Mouse (Mus musculus): ENCODE data around the gene Slc25a44.

Gene Slc25a44

DNA sequence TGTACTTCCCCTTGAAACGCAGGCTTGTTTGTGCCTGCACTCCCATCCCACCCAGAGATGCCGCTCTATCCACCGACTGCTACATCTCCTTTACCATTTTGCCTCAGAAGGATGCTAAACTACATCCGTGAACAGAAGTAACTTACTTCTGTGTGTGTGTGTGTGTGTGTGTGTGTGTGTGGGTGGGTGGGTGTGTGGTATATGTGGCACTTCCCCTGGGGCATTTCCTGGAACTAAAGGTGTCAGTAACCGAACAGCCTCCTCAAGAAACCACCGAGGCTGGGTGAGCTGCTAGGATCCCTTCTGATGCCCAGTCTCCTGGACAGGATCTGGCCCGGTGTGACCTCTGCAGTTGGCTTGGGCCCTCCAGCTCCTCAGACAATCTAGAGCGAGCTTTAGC, 29.0 kb upstream of the Slc25a44 start:
- Histone ChIP-seq H3K36me3 (ENCODE audit: insufficient read depth, low read length) (no peaks in the 10 kb centered on the region), H3K4me3 (replicated peaks; ENCODE audit: low read length) (no peak overlapping the region), H3K9me3 (ENCODE audit: low read length) (no peaks in the 10 kb centered on the region), H3K4me1 (replicated peaks; ENCODE audit: low read depth, low read length) (peaks cover 61% of the 10 kb centered on the region), H3K27me3 (ENCODE audit: insufficient read depth, low read length) (peaks cover 83% of the 10 kb centered on the region)
- TF ChIP-seq NANOG (IDR thresholded peaks at IDR 0.05; ENCODE audit: borderline replicate concordance, low read length) (no peak), POU5F1 (IDR thresholded peaks at IDR 0.05; ENCODE audit: borderline replicate concordance, low read length) (no peak), CTCF (conservative IDR thresholded peaks at IDR 0.05; ENCODE audit: low read length) (no peak)

DNA sequence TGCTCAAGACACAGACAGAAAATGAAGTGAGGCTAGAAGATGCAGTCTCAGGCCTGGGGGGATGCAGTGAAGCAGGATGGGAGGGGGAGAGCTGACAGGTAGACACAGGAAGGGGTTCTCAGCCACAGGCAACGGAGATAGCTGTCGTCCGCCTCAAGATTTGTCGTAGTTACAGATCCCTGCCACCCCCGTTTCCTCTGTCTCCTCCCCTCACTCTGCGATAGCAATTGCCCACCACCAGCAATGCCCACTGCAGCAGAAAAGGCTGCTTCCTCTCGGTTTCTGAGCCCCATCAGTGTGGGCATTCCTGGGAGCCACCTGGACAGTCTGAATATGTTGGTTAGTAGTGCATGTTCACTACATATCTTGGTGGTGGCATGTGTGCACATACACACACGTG, 28.4 kb upstream of the Slc25a44 start:
- no peaks in the 10 kb centered on the region for H3K9me3 ChIP-seq (ENCODE audit: low read length)
- no peaks in the 10 kb centered on the region for H3K36me3 ChIP-seq (ENCODE audit: insufficient read depth, low read length)
- TF ChIP-seq POU5F1 (IDR thresholded peaks at IDR 0.05; ENCODE audit: borderline replicate concordance, low read length) (no peak), NANOG (IDR thresholded peaks at IDR 0.05; ENCODE audit: borderline replicate concordance, low read length) (no peak), CTCF (conservative IDR thresholded peaks at IDR 0.05; ENCODE audit: low read length) (no peak)
- H3K4me3 ChIP-seq (replicated peaks; ENCODE audit: low read length), result no peak overlapping the region
- peaks cover 58% of the 10 kb centered on the region for H3K4me1 ChIP-seq (replicated peaks; ENCODE audit: low read depth, low read length)
- H3K27me3 ChIP-seq (ENCODE audit: insufficient read depth, low read length), result peaks cover 79% of the 10 kb centered on the region

DNA sequence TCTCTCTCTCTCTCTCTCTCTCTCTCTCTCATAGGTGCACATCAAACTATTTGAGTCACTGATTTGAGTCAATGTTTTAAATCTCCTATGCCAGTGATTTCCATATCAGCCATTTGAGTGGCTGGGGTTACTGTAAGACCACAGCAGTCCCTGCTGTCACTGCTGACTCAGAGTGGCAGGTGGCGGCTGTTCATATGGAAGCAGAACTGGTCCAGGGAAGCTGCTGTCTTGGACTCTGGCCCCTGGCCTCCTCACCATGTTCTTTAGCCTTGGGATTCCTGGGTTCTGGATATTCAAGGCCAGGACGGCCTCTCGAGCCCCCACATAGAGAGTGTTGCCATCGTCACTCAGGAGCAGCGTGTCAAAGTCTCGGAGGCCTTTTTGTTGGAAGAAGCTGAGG, 27.8 kb upstream of the Slc25a44 start:
- Histone ChIP-seq H3K36me3 (ENCODE audit: insufficient read depth, low read length) (no peaks in the 10 kb centered on the region), H3K4me3 (replicated peaks; ENCODE audit: low read length) (no peak overlapping the region), H3K9me3 (ENCODE audit: low read length) (no peaks in the 10 kb centered on the region), H3K27me3 (ENCODE audit: insufficient read depth, low read length) (peaks cover 78% of the 10 kb centered on the region), H3K4me1 (replicated peaks; ENCODE audit: low read depth, low read length) (peaks cover 63% of the 10 kb centered on the region)
- TF ChIP-seq NANOG (IDR thresholded peaks at IDR 0.05; ENCODE audit: borderline replicate concordance, low read length) (no peak), CTCF (conservative IDR thresholded peaks at IDR 0.05; ENCODE audit: low read length) (no peak), POU5F1 (IDR thresholded peaks at IDR 0.05; ENCODE audit: borderline replicate concordance, low read length) (no peak)

DNA sequence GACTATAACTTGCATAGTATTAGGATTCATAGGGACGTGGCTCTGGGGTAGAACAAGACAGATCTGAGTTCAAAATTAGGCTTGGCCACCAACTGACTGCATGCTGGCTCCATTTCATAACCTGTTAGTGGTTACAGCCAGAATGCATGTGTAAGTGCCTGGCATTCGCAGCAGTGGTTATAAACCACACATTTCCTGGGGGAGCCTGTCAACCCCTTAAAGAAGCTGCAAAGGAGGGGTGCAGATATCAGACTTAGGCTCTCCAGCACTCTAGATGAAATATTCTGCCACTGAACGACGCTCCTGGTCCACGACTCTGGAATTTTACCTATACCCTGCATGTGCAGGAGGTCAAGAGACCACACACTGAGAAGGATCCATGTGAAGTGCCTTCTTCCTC, 27.3 kb upstream of the Slc25a44 start:
- H3K9me3 ChIP-seq (ENCODE audit: low read length), result no peaks in the 10 kb centered on the region
- TF ChIP-seq POU5F1 (IDR thresholded peaks at IDR 0.05; ENCODE audit: borderline replicate concordance, low read length), result no peak
- TF ChIP-seq NANOG (IDR thresholded peaks at IDR 0.05; ENCODE audit: borderline replicate concordance, low read length), result no peak
- TF ChIP-seq CTCF (conservative IDR thresholded peaks at IDR 0.05; ENCODE audit: low read length), result no peak

DNA sequence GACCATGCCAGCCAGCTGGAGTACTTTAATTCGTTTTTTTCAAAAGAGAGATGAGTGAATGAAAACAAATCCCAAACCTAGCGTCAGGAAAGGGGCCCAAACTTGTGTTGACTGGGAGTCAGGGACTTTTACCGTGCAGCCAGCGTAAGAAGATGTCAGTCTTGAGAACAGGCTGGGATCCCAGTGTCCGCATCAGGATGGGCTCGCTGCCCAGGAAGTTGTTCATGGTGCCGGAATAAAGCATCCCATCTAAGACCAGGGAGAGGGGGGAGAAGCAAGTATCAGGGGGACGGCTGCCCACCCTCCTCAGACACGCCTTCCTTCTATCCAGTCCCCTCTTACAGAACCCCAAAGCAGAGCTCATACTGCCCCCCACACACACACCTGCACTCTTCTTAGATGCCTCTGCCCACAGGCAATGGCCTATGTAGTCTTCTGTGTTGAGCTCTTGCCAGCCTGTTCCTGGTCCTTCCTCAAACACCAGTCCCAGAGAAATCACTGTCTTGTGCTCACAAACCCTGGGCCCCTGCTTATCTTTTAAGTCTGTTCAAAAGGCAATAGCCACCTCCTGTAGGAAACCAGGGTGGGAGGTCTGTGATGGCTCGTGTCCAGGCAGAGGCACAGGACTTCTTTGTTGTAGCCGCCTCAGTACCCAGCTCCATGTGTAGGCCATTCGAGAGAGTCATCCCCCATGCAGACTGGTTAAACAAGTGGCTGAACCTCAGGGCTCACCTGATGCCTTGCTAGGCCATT, 25.6 kb upstream of the Slc25a44 start:
- peaks cover 50% of the 10 kb centered on the region for H3K4me1 ChIP-seq (replicated peaks; ENCODE audit: low read depth, low read length)
- TF ChIP-seq POU5F1 (IDR thresholded peaks at IDR 0.05; ENCODE audit: borderline replicate concordance, low read length) (no peak), NANOG (IDR thresholded peaks at IDR 0.05; ENCODE audit: borderline replicate concordance, low read length) (no peak), CTCF (conservative IDR thresholded peaks at IDR 0.05; ENCODE audit: low read length) (no peak)
- no peaks in the 10 kb centered on the region for H3K9me3 ChIP-seq (ENCODE audit: low read length)
- no peak overlapping the region for H3K4me3 ChIP-seq (replicated peaks; ENCODE audit: low read length)
- H3K27me3 ChIP-seq (ENCODE audit: insufficient read depth, low read length), result peaks cover 60% of the 10 kb centered on the region
- no peaks in the 10 kb centered on the region for H3K36me3 ChIP-seq (ENCODE audit: insufficient read depth, low read length)

More for the DNA sequence above, 27.3 kb upstream of the Slc25a44 start:
- peaks cover 63% of the 10 kb centered on the region for H3K4me1 ChIP-seq (replicated peaks; ENCODE audit: low read depth, low read length)
- peaks cover 73% of the 10 kb centered on the region for H3K27me3 ChIP-seq (ENCODE audit: insufficient read depth, low read length)
- H3K36me3 ChIP-seq (ENCODE audit: insufficient read depth, low read length), result no peaks in the 10 kb centered on the region
- H3K4me3 ChIP-seq (replicated peaks; ENCODE audit: low read length), result no peak overlapping the region

DNA sequence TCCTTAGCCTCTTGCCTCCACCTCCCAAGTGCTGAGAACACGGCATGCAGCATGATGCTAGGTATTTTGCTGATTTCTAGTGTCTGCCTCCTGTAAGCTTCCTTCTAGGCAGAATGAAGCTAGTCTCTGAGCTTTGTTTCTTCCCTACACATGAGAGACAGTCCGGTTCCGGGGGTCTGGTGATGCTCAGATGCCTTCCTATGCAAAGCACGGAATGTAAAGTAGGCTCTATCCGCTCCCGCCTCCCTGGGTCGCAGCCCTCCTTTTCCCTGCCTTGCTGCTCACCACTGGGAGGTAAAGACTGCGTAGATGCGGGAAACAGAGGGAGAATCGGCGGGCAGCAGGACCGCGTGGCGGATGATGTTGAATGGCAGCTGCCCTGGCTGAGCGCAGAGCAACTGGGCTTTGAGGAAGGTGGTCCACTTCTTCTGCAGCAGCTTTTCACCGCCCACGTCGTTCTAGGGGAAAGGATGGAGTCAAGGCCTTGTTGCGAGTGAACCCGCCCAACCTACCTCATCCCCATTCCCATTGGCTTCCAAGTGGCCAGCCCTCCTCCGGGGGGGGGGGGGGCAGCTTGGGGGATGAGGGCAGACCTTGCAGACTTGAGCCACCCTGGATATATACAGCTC, 24.6 kb upstream of the Slc25a44 start:
- peak overlapping the region; percentile 64 for H3K4me3 ChIP-seq (replicated peaks; ENCODE audit: low read length)
- H3K27me3 ChIP-seq (ENCODE audit: insufficient read depth, low read length), result peaks cover 52% of the 10 kb centered on the region
- TF ChIP-seq POU5F1 (IDR thresholded peaks at IDR 0.05; ENCODE audit: borderline replicate concordance, low read length), result no peak
- TF ChIP-seq NANOG (IDR thresholded peaks at IDR 0.05; ENCODE audit: borderline replicate concordance, low read length), result no peak
- TF ChIP-seq CTCF (conservative IDR thresholded peaks at IDR 0.05; ENCODE audit: low read length), result no peak; the same call in 1 of the 2 replicates
- no peaks in the 10 kb centered on the region for H3K9me3 ChIP-seq (ENCODE audit: low read length)
- H3K36me3 ChIP-seq (ENCODE audit: insufficient read depth, low read length), result no peaks in the 10 kb centered on the region
- peaks cover 39% of the 10 kb centered on the region for H3K4me1 ChIP-seq (replicated peaks; ENCODE audit: low read depth, low read length)

DNA sequence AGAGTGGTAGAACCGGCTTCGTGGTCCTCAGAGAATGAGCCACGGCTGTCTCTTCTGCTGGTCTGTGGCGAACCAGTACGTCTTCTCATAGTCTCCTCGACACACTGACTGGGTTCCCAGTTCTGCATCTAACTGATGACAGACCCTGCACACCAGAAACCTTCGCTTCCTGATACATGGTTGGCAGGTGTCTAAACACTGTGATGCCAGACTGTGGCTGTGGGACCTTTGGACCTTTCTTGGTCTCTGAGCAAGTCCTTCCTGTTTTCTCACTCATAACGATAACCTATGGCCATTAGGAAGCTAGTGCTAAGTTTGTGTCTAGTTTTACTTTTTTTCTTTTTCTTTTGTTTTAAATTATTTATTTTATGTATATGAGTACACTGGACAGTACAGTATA, 23.5 kb upstream of the Slc25a44 start:
- no peaks in the 10 kb centered on the region for H3K36me3 ChIP-seq (ENCODE audit: insufficient read depth, low read length)
- H3K27me3 ChIP-seq (ENCODE audit: insufficient read depth, low read length), result peaks cover 43% of the 10 kb centered on the region
- peaks cover 43% of the 10 kb centered on the region for H3K4me1 ChIP-seq (replicated peaks; ENCODE audit: low read depth, low read length)
- no peak for TF ChIP-seq CTCF (conservative IDR thresholded peaks at IDR 0.05; ENCODE audit: low read length)
- TF ChIP-seq POU5F1 (IDR thresholded peaks at IDR 0.05; ENCODE audit: borderline replicate concordance, low read length), result no peak
- no peak for TF ChIP-seq NANOG (IDR thresholded peaks at IDR 0.05; ENCODE audit: borderline replicate concordance, low read length)
- H3K4me3 ChIP-seq (replicated peaks; ENCODE audit: low read length), result no peak overlapping the region
- H3K9me3 ChIP-seq (ENCODE audit: low read length), result no peaks in the 10 kb centered on the region

DNA sequence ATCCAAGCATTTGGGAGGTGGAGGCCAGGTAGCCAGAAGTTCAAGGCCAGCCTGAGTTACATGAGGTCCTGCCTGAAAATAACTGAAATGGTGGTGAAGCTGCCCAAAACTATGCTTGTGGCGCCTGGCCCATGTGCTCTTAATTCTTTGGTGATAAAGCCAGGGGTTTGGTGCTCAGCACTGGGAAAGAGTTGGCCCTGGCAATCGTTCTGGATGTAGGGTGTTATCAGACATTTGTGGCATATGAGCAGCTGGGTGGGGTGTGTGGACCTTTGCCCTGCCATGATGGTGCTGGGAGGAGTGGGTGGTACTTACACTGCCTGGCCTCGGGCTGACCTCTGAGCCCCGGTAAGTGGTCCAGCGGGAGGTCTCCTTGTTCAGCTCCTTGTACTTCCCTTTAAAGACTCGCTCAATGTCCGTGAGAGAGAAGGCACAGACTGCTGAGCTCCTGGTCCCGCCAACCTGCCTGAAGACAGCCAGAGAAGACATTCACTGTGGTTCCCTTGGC, 22.8 kb upstream of the Slc25a44 start:
- no peak for TF ChIP-seq POU5F1 (IDR thresholded peaks at IDR 0.05; ENCODE audit: borderline replicate concordance, low read length)
- Histone ChIP-seq H3K9me3 (ENCODE audit: low read length) (no peaks in the 10 kb centered on the region), H3K36me3 (ENCODE audit: insufficient read depth, low read length) (no peaks in the 10 kb centered on the region), H3K27me3 (ENCODE audit: insufficient read depth, low read length) (peaks cover 36% of the 10 kb centered on the region), H3K4me1 (replicated peaks; ENCODE audit: low read depth, low read length) (peaks cover 43% of the 10 kb centered on the region), H3K4me3 (replicated peaks; ENCODE audit: low read length) (no peak overlapping the region; the same call in 1 of the 2 replicates)

All from E14TG2a.4 (cell line).